Mouse (Mus musculus) megakaryocyte, embryonic 14.5 days (primary cell): Measurements from ENCODE around the gene Nr2c2ap.

Experiments used
- FLI1 ChIP-seq: IDR thresholded peaks from 2 replicates; pipeline ENCODE4 v1.6.1; 2012; ENCODE audit warnings: low read length, inconsistent platforms, mixed read lengths
- GATA1 ChIP-seq: IDR thresholded peaks from 3 replicates; pipeline ENCODE4 v1.6.1; 2012; ENCODE audit warnings: mixed read lengths, low read length, inconsistent platforms, borderline replicate concordance

- TF ChIP-seq GATA1 (no peak), FLI1 (no peak)
These were observed 16.8 kb downstream of the Nr2c2ap start for GRCm38 (mm10) chr8:70147678-70148607.
